Mouse (Mus musculus): ENCODE measurements around the gene Zfp36.

Zfp36 gene

DNA sequence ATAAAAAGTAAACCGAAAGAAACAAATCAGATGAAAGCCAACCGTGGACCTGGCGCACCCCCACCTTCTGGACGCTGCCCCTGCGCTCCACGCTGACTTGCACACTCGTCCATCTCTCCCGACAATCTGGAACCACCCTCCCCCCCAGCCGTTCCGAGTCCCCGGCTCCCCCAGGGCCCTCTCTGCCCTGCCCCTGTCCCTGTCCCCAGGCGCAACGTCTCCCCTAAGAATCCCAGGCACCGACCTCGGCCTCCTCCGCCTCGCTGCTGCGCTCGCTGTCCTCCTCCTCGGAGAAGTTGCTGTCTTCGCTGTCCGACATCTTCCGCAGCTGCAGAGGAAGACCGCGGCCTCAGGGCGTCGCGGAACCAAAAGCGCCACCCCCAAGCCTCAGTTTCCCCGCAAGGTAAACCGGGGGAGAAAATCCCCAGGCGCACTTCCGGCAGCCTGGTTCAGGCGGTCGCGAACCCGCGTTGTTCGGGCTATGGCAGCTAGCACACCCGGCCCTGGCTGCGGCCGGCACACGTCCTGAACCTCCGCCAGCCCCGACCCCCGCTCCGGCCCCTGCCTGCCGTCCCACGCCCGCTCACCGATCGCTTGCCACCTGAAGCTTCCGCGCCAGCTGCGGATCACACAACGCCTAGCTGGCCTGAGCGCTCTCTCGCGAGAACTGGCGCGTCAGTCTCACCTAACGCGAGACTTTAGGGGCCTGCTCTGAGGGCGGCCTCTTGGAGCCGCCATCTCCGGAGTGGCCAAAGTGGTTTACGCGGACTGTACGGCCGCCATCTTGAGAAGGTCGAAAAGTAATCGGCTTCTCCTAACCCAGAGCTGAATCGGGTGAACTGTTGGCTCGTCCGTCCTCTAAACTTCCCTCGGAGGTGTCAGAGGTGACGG, 41.7 kb downstream of the Zfp36 start, which contains the start of gene Supt5:
Supt5 (minus strand) TSS at position 639 of the 891 bp plus-strand sequence.
- peak; percentile 98 to 99 for DNase-seq (ENCODE audit: low spot score in 2 of 2)

DNA sequence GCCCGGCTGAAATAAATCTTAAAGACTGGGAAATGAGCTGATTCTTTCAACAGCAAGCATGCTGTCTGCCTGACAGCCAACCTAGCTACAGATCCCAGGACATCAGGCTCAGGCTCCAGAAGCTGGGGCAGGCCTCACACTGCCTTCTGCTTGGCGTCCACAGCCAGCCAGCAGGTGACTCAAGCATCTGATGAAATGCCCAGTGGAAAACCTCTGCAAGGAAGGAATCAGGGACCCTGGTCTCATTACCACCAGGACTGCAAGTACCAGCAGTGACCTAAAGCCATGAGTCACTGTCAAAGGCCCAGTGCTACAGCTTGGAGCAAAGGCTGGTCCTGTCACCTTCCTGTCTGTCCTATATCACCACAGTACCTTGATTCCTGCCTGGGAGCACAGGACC, 44.6 kb downstream of the Zfp36 start:
- no peak for DNase-seq (ENCODE audit: low spot score in 2 of 2)

- DNase-seq (ENCODE audit: low spot score in 2 of 2) = no peak
Measured at GRCm38 (mm10) chr7:28334534-28334933, 45.5 kb downstream of the Zfp36 start.

GRCm38 (mm10) chr7:28328260-28328659, 51.8 kb downstream of the Zfp36 start:
- no peak for DNase-seq (ENCODE audit: low spot score in 2 of 2)
